Mouse (Mus musculus) lung, postnatal 25 days (tissue): Measurements from ENCODE around the gene Mical2.
A peak's percentile ranks its signal among the peaks of the same experiment; 100 is the strongest.

Experiments
- DNase-seq: peaks from one replicate; pipeline ENCODE4 v3.0.0; 2022; ENCODE audit warnings: low spot score

Mical2 gene

GRCm38 (mm10) chr7:112407597-112407996, 181.9 kb downstream of the Mical2 start:
- no peak for DNase-seq

- no peak for DNase-seq
Observed at GRCm38 (mm10) chr7:112409991-112410390, 184.3 kb downstream of the Mical2 start.

DNA sequence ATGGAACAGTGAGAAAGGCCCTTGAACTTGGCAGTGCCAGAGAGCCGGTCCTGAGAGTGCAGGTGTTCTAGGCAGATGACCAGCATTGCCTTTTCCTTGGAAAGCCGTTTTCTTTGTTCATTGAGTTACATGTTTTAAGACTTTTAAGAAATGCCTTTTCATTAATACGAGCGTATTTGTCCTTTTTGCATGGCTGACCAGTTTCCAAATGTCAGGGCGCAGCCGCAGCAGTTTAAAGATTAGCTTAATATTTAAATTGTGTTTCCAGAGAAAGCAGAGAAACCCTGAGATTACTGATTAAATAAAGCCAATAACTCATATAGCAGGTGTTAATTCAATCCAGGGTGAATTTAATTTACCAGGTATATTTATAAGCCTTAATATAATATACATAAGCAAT, 187.6 kb downstream of the Mical2 start:
- DNase-seq, result no peak

DNA sequence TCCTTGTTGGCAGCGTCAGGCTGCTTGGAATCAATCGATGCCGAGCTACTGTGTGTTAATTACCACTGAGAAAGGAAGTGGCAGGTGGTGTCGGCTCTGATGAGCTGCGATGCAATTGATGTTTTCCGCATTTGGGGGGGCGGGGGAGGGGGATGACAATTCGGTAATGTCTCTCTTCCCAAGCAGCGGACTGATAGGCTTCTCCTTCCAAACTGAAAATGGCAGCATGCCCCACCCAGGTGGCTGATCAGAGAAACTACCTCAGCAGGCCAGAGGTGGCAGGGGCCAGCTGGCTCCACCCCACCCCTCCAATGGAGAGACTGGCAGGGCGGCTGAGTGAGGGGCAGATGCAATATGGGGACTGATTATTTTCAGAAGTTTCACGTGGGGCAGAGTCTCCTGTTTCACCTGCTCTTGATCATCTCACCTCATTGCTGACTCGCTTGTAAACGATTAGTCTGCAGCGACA, 190.4 kb downstream of the Mical2 start:
- no peak for DNase-seq

DNA sequence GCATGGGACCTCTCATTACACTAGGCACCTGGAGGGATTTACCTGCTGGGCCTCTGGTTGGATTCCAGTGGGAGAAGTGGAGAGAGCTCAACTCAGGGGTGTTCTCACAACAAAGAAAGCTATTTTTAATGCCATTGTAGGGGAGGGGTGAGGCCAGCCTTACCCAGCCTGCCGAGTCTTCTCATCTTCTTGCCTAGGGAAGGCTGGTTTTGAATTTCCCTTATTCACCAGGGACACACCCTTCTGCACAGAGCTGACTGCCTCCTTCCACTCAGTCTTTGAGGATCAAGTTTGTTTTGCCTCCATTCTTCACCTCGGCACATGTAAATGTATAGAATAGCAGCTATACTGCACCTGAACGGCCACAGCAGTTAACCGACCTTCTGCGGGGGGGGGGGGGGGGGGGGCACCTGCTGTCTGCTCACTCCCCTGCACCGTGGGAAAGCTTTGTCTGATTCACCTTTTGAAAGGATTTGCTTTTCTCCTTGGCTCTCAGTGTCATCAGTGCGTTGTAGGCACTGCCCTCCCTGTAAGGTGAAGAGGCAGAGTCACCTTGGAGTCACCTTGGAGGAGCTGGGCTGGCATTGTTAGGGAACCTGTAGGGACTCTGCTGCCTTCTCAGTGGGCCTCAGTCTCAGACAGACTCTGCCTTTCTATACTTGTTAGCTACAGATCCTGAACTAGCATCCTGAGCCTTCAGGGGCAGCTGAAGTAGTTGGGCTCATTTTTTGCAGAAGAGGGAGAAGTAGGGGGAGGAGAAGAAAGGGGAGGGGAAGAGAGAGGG, 191.3 kb downstream of the Mical2 start:
- DNase-seq, result no peak

GRCm38 (mm10) chr7:112417598-112417997, 191.9 kb downstream of the Mical2 start:
- no peak for DNase-seq

DNA sequence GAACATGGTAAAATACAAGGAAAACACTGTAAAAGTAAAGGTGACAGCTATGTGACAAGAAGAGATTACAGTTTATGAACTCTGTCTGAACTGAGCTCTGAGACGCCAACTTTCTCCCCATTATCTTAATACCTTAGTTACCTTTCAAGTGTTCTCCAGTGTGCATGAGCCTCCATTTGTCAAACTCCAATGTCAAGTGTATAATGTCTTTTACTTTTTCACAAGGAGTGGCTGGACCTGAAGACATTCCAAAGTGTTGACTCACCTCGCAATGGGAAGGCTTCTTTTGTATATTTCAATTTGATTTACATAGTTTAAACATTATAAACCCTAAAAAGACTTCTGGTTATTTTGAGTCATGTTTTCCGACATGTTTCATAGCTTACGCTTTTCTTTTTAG, 197.8 kb downstream of the Mical2 start:
- DNase-seq, result peak; percentile 37

- DNase-seq, result no peak
Observed at GRCm38 (mm10) chr7:112426811-112427210, 201.2 kb downstream of the Mical2 start.

DNA sequence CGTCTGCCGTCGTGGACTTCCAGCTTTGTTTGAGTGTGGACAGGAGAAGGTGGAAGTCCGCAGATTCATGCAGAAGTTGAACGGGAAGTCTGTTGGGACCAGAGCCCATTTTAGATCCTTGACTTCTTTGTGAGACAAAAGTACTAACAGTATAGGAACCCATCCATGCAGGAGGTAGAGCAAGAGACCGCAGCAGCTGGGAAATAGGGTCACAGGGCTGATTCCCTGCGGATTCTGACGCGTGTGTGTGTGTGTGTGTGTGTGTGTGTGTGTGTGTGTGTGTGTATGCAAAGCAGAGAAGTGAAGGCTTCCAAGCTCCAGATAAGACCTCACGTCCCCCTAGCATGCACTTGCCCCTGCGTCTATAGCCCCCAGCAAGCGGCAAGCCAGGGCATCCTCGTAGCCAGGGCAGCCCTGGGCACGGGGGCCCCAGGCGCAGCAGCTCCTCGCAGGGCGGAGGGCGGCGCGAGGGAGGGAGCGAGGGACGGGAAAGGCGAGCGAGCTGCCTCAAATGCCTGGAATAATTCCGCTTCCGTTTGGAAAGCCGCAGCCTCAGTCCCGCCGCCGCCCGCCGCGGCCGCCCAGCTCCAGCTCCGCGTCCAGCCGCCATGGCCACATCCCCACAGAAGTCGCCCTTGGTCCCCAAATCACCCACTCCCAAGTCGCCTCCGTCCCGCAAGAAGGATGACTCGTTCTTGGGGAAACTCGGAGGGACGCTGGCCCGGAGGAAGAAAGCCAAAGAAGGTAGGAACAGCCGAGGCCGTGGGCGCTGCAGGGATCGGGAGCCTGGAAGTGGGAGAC, 201.9 kb downstream of the Mical2 start, which contains the start of gene Parva:
Gene Parva, plus strand, starts transcription at position 149 of the 801 bp plus-strand sequence.
- DNase-seq, result peak; percentile 73

- DNase-seq, result peak; percentile 91
Observed at GRCm38 (mm10) chr7:112428158-112428535, 202.5 kb downstream of the Mical2 start.

- DNase-seq, result peak; percentile 18
Observed at GRCm38 (mm10) chr7:112439846-112440245, 214.2 kb downstream of the Mical2 start.

- peak; percentile 73 for DNase-seq
Observed at GRCm38 (mm10) chr7:112444152-112444984, 218.7 kb downstream of the Mical2 start.

- no peak for DNase-seq
Observed at GRCm38 (mm10) chr7:112444985-112445367, 219.3 kb downstream of the Mical2 start.

- no peak for DNase-seq
Observed at GRCm38 (mm10) chr7:112446498-112446897, 220.8 kb downstream of the Mical2 start.

GRCm38 (mm10) chr7:112449954-112450700, 224.5 kb downstream of the Mical2 start:
- no peak for DNase-seq

- DNase-seq, result no peak
Observed at GRCm38 (mm10) chr7:112452471-112452870, 226.8 kb downstream of the Mical2 start.

DNA sequence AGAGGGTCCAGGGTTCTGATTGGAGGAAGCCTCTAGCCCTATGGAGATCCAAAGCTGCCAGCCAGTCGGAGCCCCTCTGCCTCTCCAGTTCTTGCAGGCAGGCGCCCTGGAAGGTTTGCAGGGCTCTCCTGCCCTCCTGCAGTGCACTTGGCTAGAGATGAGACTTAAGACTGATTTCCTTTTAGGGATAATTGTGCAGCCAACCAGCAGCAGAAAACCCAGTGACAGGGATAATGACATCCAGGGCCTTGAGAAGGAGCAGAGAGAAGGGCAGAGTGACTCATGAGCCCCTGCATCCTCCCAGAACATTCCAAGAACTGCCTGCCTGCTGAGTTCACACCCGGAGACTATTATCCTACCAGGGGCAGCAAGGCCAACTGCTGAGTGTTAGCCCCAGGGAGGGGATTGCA, 228.2 kb downstream of the Mical2 start:
- peak; percentile 37 for DNase-seq

- no peak for DNase-seq
Observed at GRCm38 (mm10) chr7:112454380-112454779, 228.7 kb downstream of the Mical2 start.

DNA sequence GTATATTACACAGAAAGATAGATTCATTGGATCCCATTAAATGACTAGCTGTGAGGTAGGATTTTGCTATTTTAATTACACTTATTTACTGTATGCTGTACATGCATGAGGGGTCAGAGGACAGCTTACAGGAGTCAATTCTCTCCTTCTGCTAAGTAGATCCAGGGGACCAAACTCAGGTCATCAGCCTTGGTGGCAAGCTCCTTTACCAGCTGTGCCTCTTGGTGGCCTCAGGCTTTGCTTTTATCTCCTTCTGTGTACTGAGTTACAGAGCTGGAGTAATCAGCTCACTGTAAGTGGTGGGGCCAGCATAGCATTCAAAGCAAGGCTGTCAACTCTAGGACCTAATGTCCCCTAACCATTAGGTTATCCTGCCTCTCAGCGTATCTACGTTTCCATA, 229.3 kb downstream of the Mical2 start:
- no peak for DNase-seq

GRCm38 (mm10) chr7:112455566-112456110, 230.0 kb downstream of the Mical2 start:
- no peak for DNase-seq

DNA sequence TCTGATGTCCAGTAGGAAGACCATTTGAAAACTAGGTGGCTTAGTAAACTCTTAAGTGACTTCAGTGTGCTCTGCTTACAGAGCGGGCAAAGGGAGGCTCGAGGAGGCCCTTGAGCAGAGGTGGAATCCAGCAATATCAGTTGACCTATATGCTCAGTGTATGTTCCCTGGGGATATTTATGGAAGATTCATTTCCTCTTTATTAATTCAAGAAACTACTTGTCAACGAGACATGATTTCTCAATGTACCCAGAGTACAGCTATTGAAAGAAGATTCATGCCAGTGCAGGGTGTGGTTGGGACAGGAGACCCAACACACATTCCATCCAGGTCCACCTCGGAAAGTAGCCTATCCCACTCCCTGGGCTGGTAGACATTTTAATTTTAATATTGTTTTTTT, 231.7 kb downstream of the Mical2 start:
- DNase-seq, result no peak
